10 mouse cellular contexts compared by ENCODE assay signal in genomic region chr5:139429818-139430341, GRCm38 (mm10). TPM values are rescaled to one million over a fixed set of nuclear protein-coding genes. Genes with fewer than 3 reads are reported as not detected.
DNase-seq lines count a peak whose midpoint lies in the region; ATAC-seq lines count a peak whose summit lies in the region.
"Had no signal": no experiment of that assay in that cellular context is flagged by ENCODE, and none has a peak within 500 bp of the region (broad histone marks: within the 10 kb centered on the region; RNA-seq: fewer than 3 reads in every experiment).

No protein-coding gene starts in this region.

- H3K9ac ChIP-seq in limb, embryonic 12.5 days (replicated peaks) = no peak overlapping the region
- H3K9ac ChIP-seq in forebrain, embryonic 16.5 days (replicated peaks; ENCODE audit: low read depth, low read length) = 0 out of 2 replicates have a peak overlapping the region, but pooled peaks have one; percentile 15
- no peak overlapping the region for H3K9ac ChIP-seq in stomach, embryonic 14.5 days (replicated peaks; ENCODE audit: low read depth, low read length)
- H3K9ac ChIP-seq: heart, embryonic 13.5 days had no signal

- no peaks in the 10 kb centered on the region for H3K9me3 ChIP-seq in limb, embryonic 12.5 days
- no peaks in the 10 kb centered on the region for H3K9me3 ChIP-seq in limb, embryonic 10.5 days (replicated peaks)
- no peaks in the 10 kb centered on the region for H3K9me3 ChIP-seq in forebrain, embryonic 16.5 days (ENCODE audit: control insufficient read depth, low read length)
- no peaks in the 10 kb centered on the region for H3K9me3 ChIP-seq in stomach, embryonic 14.5 days (ENCODE audit: control insufficient read depth, low read depth, low read length)
- H3K9me3 ChIP-seq: heart, embryonic 13.5 days had no signal

- H3K4me3 ChIP-seq in limb, embryonic 12.5 days (replicated peaks) = no peak overlapping the region
- no peak overlapping the region for H3K4me3 ChIP-seq in limb, embryonic 10.5 days
- H3K4me3 ChIP-seq in forebrain, embryonic 16.5 days (replicated peaks; ENCODE audit: low read length) = no peak overlapping the region
- no peak overlapping the region for H3K4me3 ChIP-seq in stomach, embryonic 14.5 days (ENCODE audit: low read depth, low read length)
- H3K4me3 ChIP-seq: heart, embryonic 13.5 days had no signal

- no peak for ATAC-seq in limb, embryonic 12.5 days (ENCODE audit: insufficient number of reproducible peaks, insufficient read depth, low FRiP score, low TSS enrichment, low read depth)
- ATAC-seq in forebrain, embryonic 16.5 days = peak; percentile 23
- ATAC-seq in stomach, embryonic 14.5 days (ENCODE audit: insufficient number of reproducible peaks, insufficient read depth, low FRiP score, low read depth) = peak; percentile 50; the same call in 1 of the 2 replicates

- 0 out of 2 replicates have a peak overlapping the region, but pooled peaks have one; percentile 17 for H3K27ac ChIP-seq in limb, embryonic 12.5 days
- H3K27ac ChIP-seq in limb, embryonic 10.5 days = no peak overlapping the region
- H3K27ac ChIP-seq in forebrain, embryonic 16.5 days (ENCODE audit: low read length) = peak overlapping the region; percentile 17; the same call in 1 of the 2 replicates
- no peak overlapping the region for H3K27ac ChIP-seq in stomach, embryonic 14.5 days (ENCODE audit: low read length)
- H3K27ac ChIP-seq: heart, embryonic 13.5 days had no signal

- peaks cover 11% of the 10 kb centered on the region; the same call in 1 of the 2 replicates for H3K36me3 ChIP-seq in limb, embryonic 12.5 days
- peaks cover 10% of the 10 kb centered on the region; the same call in 1 of the 2 replicates for H3K36me3 ChIP-seq in limb, embryonic 10.5 days
- H3K36me3 ChIP-seq in forebrain, embryonic 16.5 days (ENCODE audit: control insufficient read depth, insufficient read depth) = no peaks in the 10 kb centered on the region
- no peaks in the 10 kb centered on the region for H3K36me3 ChIP-seq in stomach, embryonic 14.5 days (ENCODE audit: control insufficient read depth, insufficient read depth, low read length)
- H3K36me3 ChIP-seq: heart, embryonic 13.5 days had no signal

- 25% methylated on average over 12 of the region's 12 CpGs for WGBS in limb, embryonic 12.5 days
- WGBS in limb, embryonic 10.5 days = 52% methylated on average over 12 of the region's 12 CpGs
- 23% methylated on average over 11 of the region's 12 CpGs for WGBS in forebrain, embryonic 16.5 days
- WGBS in stomach, embryonic 14.5 days = 33% methylated on average over 12 of the region's 12 CpGs

- H3K27me3 ChIP-seq in limb, embryonic 12.5 days = no peaks in the 10 kb centered on the region
- no peaks in the 10 kb centered on the region for H3K27me3 ChIP-seq in limb, embryonic 10.5 days (ENCODE audit: low read depth, poor library complexity, severe bottlenecking)
- H3K27me3 ChIP-seq in forebrain, embryonic 16.5 days (replicated peaks; ENCODE audit: control insufficient read depth, insufficient read depth, low read length) = no peaks in the 10 kb centered on the region
- H3K27me3 ChIP-seq in stomach, embryonic 14.5 days (ENCODE audit: control insufficient read depth, insufficient read depth, low read length) = no peaks in the 10 kb centered on the region

- peaks cover 41% of the 10 kb centered on the region for H3K4me1 ChIP-seq in limb, embryonic 12.5 days (replicated peaks)
- peaks cover 38% of the 10 kb centered on the region for H3K4me1 ChIP-seq in limb, embryonic 10.5 days
- peaks cover 54% of the 10 kb centered on the region for H3K4me1 ChIP-seq in forebrain, embryonic 16.5 days (replicated peaks; ENCODE audit: control insufficient read depth, insufficient read depth, low read length)
- H3K4me1 ChIP-seq in stomach, embryonic 14.5 days (ENCODE audit: control insufficient read depth, insufficient read depth, low read length) = peaks cover 3% of the 10 kb centered on the region; the same call in 1 of the 2 replicates

- H3K4me2 ChIP-seq in limb, embryonic 12.5 days = no peak overlapping the region
- no peak overlapping the region for H3K4me2 ChIP-seq in forebrain, embryonic 16.5 days (ENCODE audit: low read length)
- no peak overlapping the region for H3K4me2 ChIP-seq in stomach, embryonic 14.5 days (replicated peaks; ENCODE audit: low read depth, low read length)
- H3K4me2 ChIP-seq: heart, embryonic 13.5 days had no signal

- DNase-seq in limb, embryonic 10.5 days (ENCODE audit: low spot score) = no peak
- peak; percentile 45 for DNase-seq in kidney, postnatal 14 days
- no peak for DNase-seq in urinary bladder, postnatal 25 days (ENCODE audit: low spot score)
- DNase-seq in heart, adult 11 months = no peak
- no peak for DNase-seq in urinary bladder, postnatal 10 days (ENCODE audit: low spot score)
- DNase-seq: thymus, postnatal 14 days had no signal

RNA-seq across cellular contexts. Expression of gene Gper1, which starts 6.9 kb away (rescaled TPM):
- polyA plus RNA-seq in limb, embryonic 12.5 days (2016; fragmentation: Nextera tagmentation; extraction: Ambion mirVana) = 1.7 and 1.9 TPM in 2 replicates
- 0.19 and 0.39 TPM in 2 replicates for polyA plus RNA-seq in limb, embryonic 10.5 days (2016; fragmentation: Nextera tagmentation; extraction: Ambion mirVana)
- polyA plus RNA-seq in forebrain, embryonic 16.5 days (2015; fragmentation: Nextera tagmentation; extraction: Ambion mirVana) = 8.7 and 9.0 TPM in 2 replicates
- 3.3 TPM in 2 replicates for polyA plus RNA-seq in stomach, embryonic 14.5 days (2014; fragmentation: Nextera tagmentation; extraction: Ambion mirVana)

RNA-seq across cellular contexts. Expression of gene C130050O18Rik, which starts 24.8 kb away (rescaled TPM):
- 1.5 and 1.7 TPM in 2 replicates for polyA plus RNA-seq in limb, embryonic 12.5 days (2016; fragmentation: Nextera tagmentation; extraction: Ambion mirVana)
- polyA plus RNA-seq in limb, embryonic 10.5 days (2016; fragmentation: Nextera tagmentation; extraction: Ambion mirVana) = 0.16 and 0.56 TPM in 2 replicates
- 0.21 and 0.37 TPM in 2 replicates for polyA plus RNA-seq in forebrain, embryonic 16.5 days (2015; fragmentation: Nextera tagmentation; extraction: Ambion mirVana)
- polyA plus RNA-seq in stomach, embryonic 14.5 days (2014; fragmentation: Nextera tagmentation; extraction: Ambion mirVana) = 0.48 and 1.3 TPM in 2 replicates

RNA-seq across cellular contexts. Expression of gene 3110082I17Rik, which starts 30.4 kb away (rescaled TPM):
- polyA plus RNA-seq in limb, embryonic 12.5 days (2016; fragmentation: Nextera tagmentation; extraction: Ambion mirVana) = 32.7 and 34.2 TPM in 2 replicates
- 51.6 and 60.2 TPM in 2 replicates for polyA plus RNA-seq in limb, embryonic 10.5 days (2016; fragmentation: Nextera tagmentation; extraction: Ambion mirVana)
- polyA plus RNA-seq in forebrain, embryonic 16.5 days (2015; fragmentation: Nextera tagmentation; extraction: Ambion mirVana) = 21.4 and 22.7 TPM in 2 replicates
- polyA plus RNA-seq in stomach, embryonic 14.5 days (2014; fragmentation: Nextera tagmentation; extraction: Ambion mirVana) = 37.6 and 37.7 TPM in 2 replicates

RNA-seq across cellular contexts. Expression of gene Gpr146, which starts 52.4 kb away (rescaled TPM):
- polyA plus RNA-seq in limb, embryonic 12.5 days (2016; fragmentation: Nextera tagmentation; extraction: Ambion mirVana) = 1.7 and 2.3 TPM in 2 replicates
- 2.2 and 2.3 TPM in 2 replicates for polyA plus RNA-seq in limb, embryonic 10.5 days (2016; fragmentation: Nextera tagmentation; extraction: Ambion mirVana)
- polyA plus RNA-seq in forebrain, embryonic 16.5 days (2015; fragmentation: Nextera tagmentation; extraction: Ambion mirVana) = 1.5 and 1.8 TPM in 2 replicates
- polyA plus RNA-seq in stomach, embryonic 14.5 days (2014; fragmentation: Nextera tagmentation; extraction: Ambion mirVana) = 1.3 and 1.5 TPM in 2 replicates

RNA-seq across cellular contexts. Expression of gene Zfand2a, which starts 54.5 kb away (rescaled TPM):
- 8.1 and 10.9 TPM in 2 replicates for polyA plus RNA-seq in limb, embryonic 12.5 days (2016; fragmentation: Nextera tagmentation; extraction: Ambion mirVana)
- polyA plus RNA-seq in limb, embryonic 10.5 days (2016; fragmentation: Nextera tagmentation; extraction: Ambion mirVana) = 12.5 and 12.8 TPM in 2 replicates
- 18.8 and 21.4 TPM in 2 replicates for polyA plus RNA-seq in forebrain, embryonic 16.5 days (2015; fragmentation: Nextera tagmentation; extraction: Ambion mirVana)
- polyA plus RNA-seq in stomach, embryonic 14.5 days (2014; fragmentation: Nextera tagmentation; extraction: Ambion mirVana) = 5.8 and 6.9 TPM in 2 replicates

Comparison
In these comparisons a context has a peak if more than half of its experiments do, and no peak if none do; other contexts are left out.
1. H3K27ac ChIP-seq: peak in limb, embryonic 12.5 days (single experiment) and forebrain, embryonic 16.5 days (single experiment); none in limb, embryonic 10.5 days (single experiment) and stomach, embryonic 14.5 days (single experiment).